Mouse (Mus musculus) T-helper 17 cell (primary cell): Measurements from ENCODE around the gene Gm10139.
"Not testable (repeated sequence)": the region's sequence is repeated elsewhere in the genome, so short reads cannot be mapped to it uniquely, and the experiment has no call there.

ENCODE experiments used
- in situ Hi-C, 2 experiments: fragments of 300-600 bp; cut with MboI, MseI; formaldehyde crosslinking; loops; 1 replicate in 1 of 2; 2 replicates in 1 of 2; pipeline ENCODE4 v1.15.1; 2025; ENCODE audit warnings: high pct_unique_total_duplicates in 2 of 2

Gene Gm10139

GRCm38 (mm10) chr13:65512378-65512777 is at the start of gene Gm10139:
Gene Gm10139, plus strand, starts transcription at chr13:65512678.
- in situ Hi-C loops: loop anchor here (5.0 kb wide), 2 partner anchors 135 to 920 kb away; no protein-coding TSS in a partner anchor

- in situ Hi-C loops: not testable (repeated sequence)
Observed at GRCm38 (mm10) chr13:65557636-65558035, 45.2 kb downstream of the Gm10139 start.
